In the genomic region with DNA sequence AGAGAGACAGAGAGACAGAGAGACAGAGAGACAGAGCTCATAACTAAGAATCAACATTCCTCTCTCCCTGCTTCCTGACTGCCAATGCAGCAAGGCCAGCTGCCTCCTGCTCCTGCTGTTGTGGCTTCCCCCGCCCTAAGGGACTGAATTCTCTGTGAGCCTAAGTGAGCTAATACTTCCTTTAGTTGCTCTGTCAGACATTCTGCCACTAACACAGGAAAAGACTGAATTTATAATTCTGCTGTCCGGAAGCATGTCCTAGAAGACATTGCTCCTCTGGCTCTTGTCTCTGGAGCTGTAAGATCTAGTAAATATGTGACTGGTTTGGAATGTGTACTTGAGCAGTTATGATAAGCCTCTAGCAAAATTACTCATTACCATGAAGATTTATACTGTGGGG, we compare ENCODE assay signal across 11 mouse cellular contexts.
A peak's percentile ranks its signal among the peaks of the same experiment; 100 is the strongest.
DNase-seq lines count a peak whose midpoint lies in the region.
"Had no signal": no experiment of that assay in that cellular context is flagged by ENCODE, and none has a peak within 500 bp of the region (broad histone marks: within the 10 kb centered on the region; RNA-seq: fewer than 3 reads in every experiment).

No protein-coding gene starts in this region.

- no peaks in the 10 kb centered on the region for H3K9me3 ChIP-seq in midbrain, embryonic 10.5 days (replicated peaks)
- H3K9me3 ChIP-seq: embryonic facial prominence, embryonic 10.5 days; hindbrain, embryonic 12.5 days had no signal

- H3K4me1 ChIP-seq in midbrain, embryonic 10.5 days = no peaks in the 10 kb centered on the region
- H3K4me1 ChIP-seq: embryonic facial prominence, embryonic 10.5 days; hindbrain, embryonic 12.5 days had no signal

- 81% methylated on average over 2 of the region's 2 CpGs for WGBS in midbrain, embryonic 10.5 days

- H3K27ac ChIP-seq in midbrain, embryonic 10.5 days (replicated peaks) = no peak overlapping the region
- H3K27ac ChIP-seq: embryonic facial prominence, embryonic 10.5 days; hindbrain, embryonic 12.5 days; liver, embryonic 14.5 days had no signal

- no peak overlapping the region for H3K4me3 ChIP-seq in midbrain, embryonic 10.5 days
- H3K4me3 ChIP-seq: embryonic facial prominence, embryonic 10.5 days; hindbrain, embryonic 12.5 days had no signal

- DNase-seq in gastrocnemius, postnatal 25 days = peak; percentile 12
- DNase-seq in gastrocnemius, adult 18-20 months (ENCODE audit: low spot score) = no peak
- peak; percentile 12 for DNase-seq in adrenal gland, postnatal 25 days
- DNase-seq in kidney, adult 18-20 months = peak; percentile 52
- peak; percentile 68 for DNase-seq in lung, postnatal 10 days
- DNase-seq in spleen, adult 12 weeks (ENCODE audit: low spot score) = no peak
- DNase-seq in ovary, adult 18-20 months (ENCODE audit: low spot score) = no peak
- DNase-seq in midbrain, embryonic 10.5 days (ENCODE audit: low spot score) = no peak

- H3K27me3 ChIP-seq in midbrain, embryonic 10.5 days (ENCODE audit: low read depth, poor library complexity, severe bottlenecking) = no peaks in the 10 kb centered on the region
- H3K27me3 ChIP-seq: hindbrain, embryonic 12.5 days had no signal

- no peaks in the 10 kb centered on the region for H3K36me3 ChIP-seq in midbrain, embryonic 10.5 days
- H3K36me3 ChIP-seq: embryonic facial prominence, embryonic 10.5 days; hindbrain, embryonic 12.5 days had no signal

Comparison
In these comparisons a context has a peak if more than half of its experiments do, and no peak if none do; other contexts are left out.
1. DNase-seq: peak in gastrocnemius, postnatal 25 days (single experiment), adrenal gland, postnatal 25 days (single experiment), kidney, adult 18-20 months (single experiment) and lung, postnatal 10 days (single experiment); none in gastrocnemius, adult 18-20 months (single experiment), spleen, adult 12 weeks (single experiment), ovary, adult 18-20 months (single experiment) and midbrain, embryonic 10.5 days (single experiment).